Mouse (Mus musculus): Measurements from ENCODE around the gene Lin52. TPM values are rescaled to one million over a fixed set of nuclear protein-coding genes. Genes with fewer than 3 reads are reported as not detected.

Lin52 gene
- polyA plus RNA-seq, 1 experiment from 2014 or later: 23.5 TPM

DNA sequence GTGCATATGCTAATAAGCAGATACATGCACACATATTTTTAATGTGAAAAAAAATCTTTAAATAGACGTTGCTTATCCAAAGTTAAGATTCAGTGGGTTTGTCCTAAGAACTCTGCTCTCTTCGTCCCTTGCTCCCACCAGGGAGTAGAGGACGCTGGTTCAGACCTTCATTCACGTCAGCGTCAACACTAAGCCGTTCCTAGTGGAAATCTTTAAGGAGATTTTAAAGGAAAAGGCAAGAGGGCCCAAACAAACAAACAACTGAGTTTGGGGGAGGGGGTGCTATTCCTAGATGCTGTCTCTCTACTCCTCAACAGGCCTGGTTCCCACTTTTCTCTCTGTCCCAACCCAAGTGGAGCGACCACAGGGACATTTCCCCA lies 121.1 kb downstream of the Lin52 start:
- H3K4me3 ChIP-seq (ENCODE audit: low read length): no peak overlapping the region
- H3K9me3 ChIP-seq (ENCODE audit: control insufficient read depth, low read length): no peaks in the 10 kb centered on the region
- H3K9ac ChIP-seq (ENCODE audit: low read length): no peak overlapping the region
- no peak overlapping the region for H3K27ac ChIP-seq (ENCODE audit: low read length)
- WGBS: 5% methylated on average over 7 of the region's 7 CpGs
- H3K4me2 ChIP-seq (ENCODE audit: low read depth, low read length): no peak overlapping the region
- H3K36me3 ChIP-seq (ENCODE audit: control insufficient read depth, insufficient read depth, low read length): no peaks in the 10 kb centered on the region
- H3K4me1 ChIP-seq (replicated peaks; ENCODE audit: control insufficient read depth, insufficient read depth, low read length): 0 out of 2 replicates have a peak, but pooled peaks cover 5% of the 10 kb centered on the region
- no peak for ATAC-seq (ENCODE audit: low read depth)
- H3K27me3 ChIP-seq (ENCODE audit: control insufficient read depth, insufficient read depth, low read depth, low read length): peaks cover 61% of the 10 kb centered on the region

DNA sequence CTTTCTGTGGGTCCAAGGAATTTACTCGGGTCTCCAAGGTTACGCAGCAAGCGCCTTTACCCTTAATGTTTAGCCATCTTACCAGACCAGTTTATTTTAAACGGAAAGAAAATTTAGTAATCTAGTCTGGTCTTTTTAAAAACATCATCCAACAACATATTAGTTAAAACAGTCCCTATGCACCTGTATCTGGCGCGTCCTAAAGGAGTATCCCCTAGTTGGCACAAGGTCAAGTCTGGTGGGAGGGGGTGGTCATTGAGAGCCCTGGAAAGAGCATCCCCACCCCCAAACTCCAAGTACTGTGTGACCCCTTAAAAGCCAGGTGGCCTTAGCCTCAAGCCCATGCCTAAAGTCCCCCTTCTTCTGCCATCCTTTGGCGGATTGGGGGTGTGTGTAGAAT lies 121.9 kb downstream of the Lin52 start:
- Histone ChIP-seq H3K4me3 (ENCODE audit: low read length) (no peak overlapping the region), H3K27ac (ENCODE audit: low read length) (no peak overlapping the region), H3K27me3 (ENCODE audit: control insufficient read depth, insufficient read depth, low read depth, low read length) (peaks cover 56% of the 10 kb centered on the region), H3K4me2 (ENCODE audit: low read depth, low read length) (no peak overlapping the region), H3K36me3 (ENCODE audit: control insufficient read depth, insufficient read depth, low read length) (no peaks in the 10 kb centered on the region), H3K4me1 (replicated peaks; ENCODE audit: control insufficient read depth, insufficient read depth, low read length) (0 out of 2 replicates have a peak, but pooled peaks cover 5% of the 10 kb centered on the region), H3K9ac (ENCODE audit: low read length) (no peak overlapping the region), H3K9me3 (ENCODE audit: control insufficient read depth, low read length) (no peaks in the 10 kb centered on the region)
- no peak for ATAC-seq (ENCODE audit: low read depth)
- whole genome bisulfite sequencing: 16% methylated on average over 7 of the region's 7 CpGs

DNA sequence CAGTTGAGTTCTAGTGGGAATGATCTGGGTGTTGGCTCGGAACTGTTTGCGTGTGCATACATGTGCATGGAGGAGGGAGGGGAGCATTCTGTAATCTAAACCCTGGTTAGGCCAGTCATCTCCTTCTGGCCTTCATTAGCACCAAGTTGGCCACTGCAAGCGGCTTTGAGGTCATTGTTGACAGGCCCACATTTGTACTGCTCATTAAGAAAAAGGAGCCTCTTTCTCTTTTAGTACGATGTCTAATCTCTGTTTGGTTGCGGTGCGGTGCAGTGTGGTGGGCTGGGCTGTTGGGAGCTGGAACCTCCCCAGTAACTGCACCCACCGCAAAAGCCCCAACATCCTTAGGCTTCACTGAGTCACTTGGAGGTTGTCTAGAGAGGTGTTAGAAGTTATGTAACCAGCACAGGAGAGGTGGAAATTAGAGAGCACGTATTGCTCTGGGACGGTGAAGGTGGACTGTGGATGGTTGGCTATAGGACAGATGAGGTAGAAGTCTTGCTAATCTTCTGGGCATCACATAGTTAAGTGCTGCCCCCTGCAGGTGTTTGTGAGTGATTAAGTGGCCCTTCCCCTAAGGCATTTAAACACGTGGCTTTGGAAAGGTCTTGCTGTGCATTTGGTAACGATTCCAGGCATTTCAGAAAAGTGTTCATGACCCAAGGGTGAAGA lies 126.7 kb downstream of the Lin52 start:
- no peak overlapping the region for H3K4me3 ChIP-seq (ENCODE audit: low read length)
- WGBS: 71% methylated on average over 11 of the region's 11 CpGs
- no peaks in the 10 kb centered on the region for H3K9me3 ChIP-seq (ENCODE audit: control insufficient read depth, low read length)
- H3K36me3 ChIP-seq (ENCODE audit: control insufficient read depth, insufficient read depth, low read length): no peaks in the 10 kb centered on the region
- H3K4me2 ChIP-seq (ENCODE audit: low read depth, low read length): no peak overlapping the region
- H3K4me1 ChIP-seq (replicated peaks; ENCODE audit: control insufficient read depth, insufficient read depth, low read length): no peaks in the 10 kb centered on the region
- H3K27ac ChIP-seq (ENCODE audit: low read length): no peak overlapping the region
- H3K9ac ChIP-seq (ENCODE audit: low read length): no peak overlapping the region
- peaks cover 9% of the 10 kb centered on the region for H3K27me3 ChIP-seq (ENCODE audit: control insufficient read depth, insufficient read depth, low read depth, low read length)
- no peak for ATAC-seq (ENCODE audit: low read depth)

DNA sequence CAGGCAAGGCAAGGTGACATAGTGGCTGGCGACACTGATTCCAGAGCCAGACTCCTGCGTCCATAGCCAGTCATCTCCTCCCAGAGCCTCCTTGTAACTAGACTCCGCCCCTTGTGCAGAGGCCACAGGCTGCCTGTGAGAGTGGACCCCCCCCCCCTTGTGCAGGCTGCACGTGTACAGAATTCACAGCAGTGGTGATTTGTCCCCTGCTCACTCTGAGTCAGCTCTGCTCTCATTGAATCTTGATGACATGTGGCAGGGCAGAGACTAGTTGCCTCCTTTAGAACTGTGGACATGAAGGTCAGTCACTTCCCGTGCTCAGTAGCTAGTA lies 127.2 kb downstream of the Lin52 start:
- WGBS: 34% methylated on average over 5 of the region's 5 CpGs

DNA sequence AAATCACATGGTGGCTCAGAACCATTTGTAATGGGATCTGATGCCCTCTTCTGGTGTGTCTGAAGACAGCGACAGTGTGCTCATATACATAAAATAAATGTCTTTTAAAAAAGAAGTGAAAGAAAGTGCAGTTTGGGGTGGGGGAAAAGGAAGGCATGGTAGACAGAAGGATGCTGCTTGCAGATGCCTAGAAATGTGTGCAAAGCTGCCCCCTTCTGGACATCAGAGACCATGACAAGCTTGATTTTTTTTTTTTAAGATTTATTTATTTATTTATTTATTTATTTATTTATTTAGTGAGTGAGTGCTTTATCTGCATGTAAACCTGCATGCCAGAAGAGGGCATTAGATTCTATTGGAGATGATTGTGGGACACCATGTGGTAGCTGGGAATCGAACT lies 130.1 kb downstream of the Lin52 start:
- Histone ChIP-seq H3K4me3 (ENCODE audit: low read length) (no peak overlapping the region), H3K9me3 (ENCODE audit: control insufficient read depth, low read length) (no peaks in the 10 kb centered on the region), H3K27me3 (ENCODE audit: control insufficient read depth, insufficient read depth, low read depth, low read length) (no peaks in the 10 kb centered on the region), H3K4me2 (ENCODE audit: low read depth, low read length) (no peak overlapping the region), H3K9ac (ENCODE audit: low read length) (no peak overlapping the region), H3K36me3 (ENCODE audit: control insufficient read depth, insufficient read depth, low read length) (no peaks in the 10 kb centered on the region), H3K4me1 (replicated peaks; ENCODE audit: control insufficient read depth, insufficient read depth, low read length) (no peaks in the 10 kb centered on the region), H3K27ac (ENCODE audit: low read length) (no peak overlapping the region)
- no peak for ATAC-seq (ENCODE audit: low read depth)
- 80% methylated on average over 2 of the region's 2 CpGs for WGBS

More for the DNA sequence above, 127.2 kb downstream of the Lin52 start:
- peaks cover 4% of the 10 kb centered on the region for H3K27me3 ChIP-seq (ENCODE audit: control insufficient read depth, insufficient read depth, low read depth, low read length)
- H3K4me2 ChIP-seq (ENCODE audit: low read depth, low read length): no peak overlapping the region
- H3K9ac ChIP-seq (ENCODE audit: low read length): no peak overlapping the region
- H3K36me3 ChIP-seq (ENCODE audit: control insufficient read depth, insufficient read depth, low read length): no peaks in the 10 kb centered on the region
- no peak overlapping the region for H3K4me3 ChIP-seq (ENCODE audit: low read length)
- no peak overlapping the region for H3K27ac ChIP-seq (ENCODE audit: low read length)
- ATAC-seq (ENCODE audit: low read depth): no peak
- no peaks in the 10 kb centered on the region for H3K4me1 ChIP-seq (replicated peaks; ENCODE audit: control insufficient read depth, insufficient read depth, low read length)
- H3K9me3 ChIP-seq (ENCODE audit: control insufficient read depth, low read length): no peaks in the 10 kb centered on the region

DNA sequence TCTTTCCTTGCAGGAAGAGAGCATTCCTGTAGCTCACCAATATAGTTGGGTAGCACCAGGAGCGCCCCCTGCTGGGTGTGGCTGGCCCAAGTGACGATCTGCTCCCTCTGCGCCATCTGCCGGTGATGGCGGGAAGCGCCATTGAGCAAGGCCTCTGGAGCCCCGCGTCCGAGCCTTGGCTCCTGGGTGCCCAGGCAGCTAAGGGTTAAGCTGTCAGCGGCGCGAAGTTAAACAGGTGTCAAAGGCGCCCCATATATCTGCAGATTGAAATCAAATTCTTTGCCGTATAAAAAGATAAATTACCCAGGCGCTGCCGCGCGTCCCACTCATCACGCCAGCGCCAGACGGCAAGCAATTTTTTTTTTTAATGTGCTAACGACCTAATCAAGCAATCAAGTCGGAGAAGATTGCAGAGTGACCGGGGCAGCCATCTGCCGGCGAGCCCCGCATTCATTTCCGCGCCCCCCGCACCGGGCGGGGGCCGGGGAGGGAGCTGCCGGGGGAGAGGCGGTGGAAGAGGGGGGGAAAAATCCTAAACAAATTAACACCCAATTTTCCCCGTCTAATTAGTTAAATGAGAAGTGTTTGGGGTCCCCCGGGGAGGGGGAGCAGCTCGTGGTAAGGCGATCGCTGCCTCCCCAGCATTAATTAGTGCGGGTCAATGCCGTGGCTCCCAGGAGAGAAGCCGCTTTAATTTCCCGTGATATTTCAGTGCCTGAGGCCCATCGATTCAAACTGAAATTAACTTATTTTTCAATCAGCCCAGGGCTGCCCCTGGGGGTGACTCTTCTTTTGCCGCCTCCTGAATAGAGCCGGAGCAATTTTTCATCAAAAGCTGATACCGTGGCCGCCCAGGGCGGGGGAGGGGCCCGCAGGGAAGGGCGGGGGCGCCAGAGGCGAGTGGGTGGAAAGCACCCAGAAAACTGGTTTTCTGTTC lies 138.9 kb downstream of the Lin52 start:
- WGBS: under 1% methylated on average over 54 of the region's 54 CpGs
- Histone ChIP-seq H3K36me3 (ENCODE audit: control insufficient read depth, insufficient read depth, low read length) (no peaks in the 10 kb centered on the region), H3K4me2 (ENCODE audit: low read depth, low read length) (peak overlapping the region; percentile 100), H3K4me3 (ENCODE audit: low read length) (peak overlapping the region; percentile 64), H3K27ac (ENCODE audit: low read length) (no peak overlapping the region), H3K4me1 (replicated peaks; ENCODE audit: control insufficient read depth, insufficient read depth, low read length) (no peaks in the 10 kb centered on the region), H3K27me3 (ENCODE audit: control insufficient read depth, insufficient read depth, low read depth, low read length) (no peaks in the 10 kb centered on the region), H3K9me3 (ENCODE audit: control insufficient read depth, low read length) (no peaks in the 10 kb centered on the region), H3K9ac (ENCODE audit: low read length) (peak overlapping the region; percentile 68)
- peak; percentile 54; the same call in 1 of the 2 replicates for ATAC-seq (ENCODE audit: low read depth)

Other genes with a start within 250 kb of the Lin52 start
- 11.1 and 12.1 TPM in 2 replicates for gene Elmsan1, start 232.5 kb upstream of the Lin52 start, polyA plus RNA-seq (2015; fragmentation: Nextera tagmentation; extraction: Ambion mirVana)
- gene Ptgr2, start 166.2 kb upstream of the Lin52 start, polyA plus RNA-seq (2015; fragmentation: Nextera tagmentation; extraction: Ambion mirVana): 29.1 and 31.3 TPM in 2 replicates
- 75.8 and 93.8 TPM in 2 replicates for gene Zfp410, start 134.6 kb upstream of the Lin52 start, polyA plus RNA-seq (2015; fragmentation: Nextera tagmentation; extraction: Ambion mirVana)
- 43.7 and 48.5 TPM in 2 replicates for gene Coq6, start 89.8 kb upstream of the Lin52 start, polyA plus RNA-seq (2015; fragmentation: Nextera tagmentation; extraction: Ambion mirVana)
- 5.2 and 5.6 TPM in 2 replicates for gene Fam161b, start 89.6 kb upstream of the Lin52 start, polyA plus RNA-seq (2015; fragmentation: Nextera tagmentation; extraction: Ambion mirVana)
- 19.1 and 20.4 TPM in 2 replicates for gene Entpd5, start 42.4 kb upstream of the Lin52 start, polyA plus RNA-seq (2015; fragmentation: Nextera tagmentation; extraction: Ambion mirVana)
- 3.5 TPM in 2 replicates for gene Bbof1, start 42.4 kb upstream of the Lin52 start, polyA plus RNA-seq (2015; fragmentation: Nextera tagmentation; extraction: Ambion mirVana)
- gene Rnf113a2, start 34.2 kb upstream of the Lin52 start, polyA plus RNA-seq (2015; fragmentation: Nextera tagmentation; extraction: Ambion mirVana): 22.8 and 25.1 TPM in 2 replicates
- 54.4 and 56.9 TPM in 2 replicates for gene Aldh6a1, start 418 bp upstream of the Lin52 start, polyA plus RNA-seq (2015; fragmentation: Nextera tagmentation; extraction: Ambion mirVana)
- not detected in 2 replicates for gene Vsx2, start 118.3 kb downstream of the Lin52 start, polyA plus RNA-seq (2015; fragmentation: Nextera tagmentation; extraction: Ambion mirVana)
- 14.5 and 14.8 TPM in 2 replicates for gene Abcd4, start 166.0 kb downstream of the Lin52 start, polyA plus RNA-seq (2015; fragmentation: Nextera tagmentation; extraction: Ambion mirVana)
- not detected in 2 replicates for gene Vrtn, start 189.6 kb downstream of the Lin52 start, polyA plus RNA-seq (2015; fragmentation: Nextera tagmentation; extraction: Ambion mirVana)
- gene Syndig1l, start 247.4 kb downstream of the Lin52 start, polyA plus RNA-seq (2015; fragmentation: Nextera tagmentation; extraction: Ambion mirVana): 0.21 TPM in 1 of 2 replicates, not detected in the other